Mouse (Mus musculus): Measurements from ENCODE around the gene Slc5a2. TPM values are rescaled to one million over a fixed set of nuclear protein-coding genes. Genes with fewer than 3 reads are reported as not detected.
A peak's percentile ranks its signal among the peaks of the same experiment; 100 is the strongest.

Gene Slc5a2
- total RNA-seq, 1 experiment from 2014 or later = not detected

DNA sequence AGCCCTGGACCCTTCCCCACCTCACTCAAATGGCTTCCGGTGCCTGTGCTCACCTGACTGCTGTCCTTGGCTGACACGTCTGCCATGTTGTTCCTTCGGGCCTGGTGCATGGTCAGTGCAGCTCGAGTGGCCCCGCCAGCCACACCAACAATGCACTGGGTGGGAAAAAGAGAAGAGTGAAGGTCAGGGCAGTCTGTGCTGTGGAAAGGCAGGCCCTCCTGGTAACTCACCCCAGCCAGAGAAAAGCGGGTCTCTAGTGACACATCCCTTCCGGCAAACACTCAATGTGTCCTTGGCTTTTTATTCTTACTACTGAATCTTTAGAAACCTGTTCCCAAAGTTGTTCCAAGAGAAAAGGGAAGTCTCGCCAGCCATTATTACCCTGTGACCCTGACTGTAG, 19.6 kb downstream of the Slc5a2 start:
- no peak for ATAC-seq (replicated peaks in 1 of 2; ENCODE audit: insufficient read depth in 1 of 2, low FRiP score in 2 of 2, low TSS enrichment in 1 of 2, low read depth in 1 of 2, poor library complexity in 2 of 2, severe bottlenecking in 2 of 2)

DNA sequence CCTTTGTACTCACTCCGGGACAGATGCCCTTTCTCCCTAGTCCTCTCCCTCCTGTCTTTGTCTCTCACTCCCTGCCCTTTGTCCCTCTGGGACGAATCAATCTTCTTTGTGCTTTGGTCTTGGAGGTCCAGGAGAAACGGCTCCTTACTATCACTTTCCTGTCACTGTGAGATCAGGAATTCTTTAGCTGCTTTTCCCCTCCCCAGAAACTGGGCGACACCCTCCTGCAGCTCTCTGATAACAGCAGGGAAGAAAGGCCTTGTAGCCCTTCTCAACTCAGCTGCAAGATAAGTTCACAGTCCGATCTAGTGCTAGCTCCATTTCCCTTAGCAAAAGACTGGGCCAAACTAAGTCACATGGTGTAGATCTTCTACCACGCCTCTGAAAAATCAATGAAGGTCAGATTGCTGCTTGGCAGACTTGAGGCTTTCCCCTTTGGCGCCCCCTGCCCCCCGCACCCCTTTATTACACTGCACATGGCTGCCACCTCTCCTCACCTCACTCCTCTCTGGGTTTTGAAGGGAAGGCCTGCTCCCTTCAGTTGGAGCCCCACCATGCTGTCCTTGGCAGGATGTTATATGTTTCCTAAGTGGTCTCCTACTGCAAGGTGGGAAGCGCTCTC, 23.6 kb downstream of the Slc5a2 start:
- ATAC-seq (replicated peaks in 1 of 2; ENCODE audit: insufficient read depth in 1 of 2, low FRiP score in 2 of 2, low TSS enrichment in 1 of 2, low read depth in 1 of 2, poor library complexity in 2 of 2, severe bottlenecking in 2 of 2) = peak; percentile 37 to 65; a peak in 3 of 4 replicates

DNA sequence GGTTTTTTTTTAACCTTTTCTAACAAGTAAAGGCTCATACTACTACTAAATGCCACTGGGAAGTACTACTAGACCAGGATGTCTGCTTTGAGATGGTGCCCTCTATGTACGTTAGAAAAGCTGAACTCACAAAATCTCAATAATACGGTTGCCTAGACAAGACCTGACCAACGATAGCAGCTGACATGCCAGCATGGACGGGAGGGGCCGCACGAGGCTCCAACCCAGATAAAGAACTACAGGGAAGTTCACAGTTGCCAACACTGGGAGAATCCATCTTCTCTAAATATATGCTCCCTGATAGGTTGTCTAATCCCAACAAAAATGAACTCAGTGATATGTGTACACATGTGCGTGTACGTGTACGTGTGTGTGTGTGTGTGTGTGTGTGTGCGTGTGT, 29.3 kb downstream of the Slc5a2 start:
- ATAC-seq (replicated peaks in 1 of 2; ENCODE audit: insufficient read depth in 1 of 2, low FRiP score in 2 of 2, low TSS enrichment in 1 of 2, low read depth in 1 of 2, poor library complexity in 2 of 2, severe bottlenecking in 2 of 2) = no peak

DNA sequence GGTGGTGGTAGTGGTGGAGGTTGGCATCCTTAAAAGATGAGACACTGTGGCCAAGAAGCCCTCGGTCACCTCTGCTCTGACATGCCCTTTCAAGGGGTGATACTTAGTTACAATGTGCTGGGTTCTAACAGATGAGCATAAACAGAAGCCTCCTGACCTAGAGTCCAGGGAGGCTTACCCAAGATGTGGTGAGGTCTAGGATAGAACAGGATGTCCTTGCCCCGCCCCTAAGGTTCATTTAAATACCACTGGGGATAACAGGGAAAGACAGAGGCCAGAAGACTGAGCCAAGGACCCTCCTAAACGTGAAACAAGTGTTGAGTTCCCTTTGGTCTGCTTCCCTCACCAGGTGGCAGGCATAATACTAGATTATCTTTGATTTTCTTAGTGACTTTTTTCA, 31.1 kb downstream of the Slc5a2 start:
- no peak for ATAC-seq (replicated peaks in 1 of 2; ENCODE audit: insufficient read depth in 1 of 2, low FRiP score in 2 of 2, low TSS enrichment in 1 of 2, low read depth in 1 of 2, poor library complexity in 2 of 2, severe bottlenecking in 2 of 2)

DNA sequence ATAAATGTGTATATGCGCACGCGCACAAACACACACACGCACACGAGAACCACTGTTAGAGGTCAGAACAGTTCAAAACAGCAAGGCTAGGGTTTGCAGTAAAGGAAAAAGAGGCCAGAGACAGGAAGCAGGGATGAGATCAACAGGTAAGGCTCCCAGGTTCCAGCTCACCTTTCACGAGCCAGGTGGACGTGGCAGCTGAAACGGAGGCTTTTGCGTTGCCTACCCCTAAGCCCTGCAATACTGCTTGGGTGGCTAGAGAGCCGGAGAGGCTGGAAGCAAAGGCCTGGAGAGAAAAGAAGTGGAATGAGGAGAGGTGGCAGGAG, 31.8 kb downstream of the Slc5a2 start:
- ATAC-seq (replicated peaks in 1 of 2; ENCODE audit: insufficient read depth in 1 of 2, low FRiP score in 2 of 2, low TSS enrichment in 1 of 2, low read depth in 1 of 2, poor library complexity in 2 of 2, severe bottlenecking in 2 of 2) = no peak

DNA sequence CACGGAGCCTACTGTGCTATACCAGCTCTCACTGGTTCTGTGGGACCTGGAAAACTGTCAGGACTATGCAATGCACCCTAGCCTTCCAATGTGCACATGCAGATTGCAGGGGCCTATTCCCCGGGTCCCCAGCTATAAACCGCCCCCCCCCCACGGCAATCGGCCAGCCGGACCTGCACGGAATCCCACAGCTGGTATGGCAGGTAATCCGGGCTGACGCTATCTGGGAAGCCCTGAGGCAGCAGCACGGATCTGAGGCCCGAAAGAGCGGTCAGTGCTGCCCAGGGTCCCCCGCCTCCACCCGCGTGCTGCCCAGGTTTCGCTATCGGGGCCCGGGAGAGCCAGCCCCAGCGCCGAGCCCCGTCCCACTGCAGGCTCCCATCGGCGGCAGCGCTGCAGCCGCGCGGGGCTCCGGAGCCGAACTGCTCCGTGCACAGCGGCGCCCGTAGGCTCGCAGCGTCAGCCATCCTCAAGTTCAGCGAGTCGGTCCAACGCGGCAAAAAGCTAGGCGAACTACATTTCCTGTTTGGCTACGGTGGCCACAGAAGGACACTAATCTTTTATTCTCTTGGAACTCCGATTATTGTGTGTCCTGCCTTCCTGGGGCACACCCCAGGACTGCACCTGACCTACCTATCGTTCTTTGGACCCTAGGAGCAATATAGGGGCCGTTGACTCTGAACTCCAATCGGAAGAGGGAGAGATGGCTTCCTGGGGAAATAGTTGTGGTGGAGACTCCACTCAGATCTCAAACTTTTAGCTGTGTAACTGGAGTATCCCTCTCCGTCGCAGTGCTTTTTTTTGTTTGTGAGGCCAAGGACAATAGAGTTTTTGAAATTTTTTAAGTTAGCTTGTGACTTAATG, 32.4 kb downstream of the Slc5a2 start, which contains the start of gene BC017158:
BC017158 (minus strand) TSS at position 554 of the 864 bp plus-strand sequence.
- peak; percentile 50 to 85; a peak in 3 of 4 replicates for ATAC-seq (replicated peaks in 1 of 2; ENCODE audit: insufficient read depth in 1 of 2, low FRiP score in 2 of 2, low TSS enrichment in 1 of 2, low read depth in 1 of 2, poor library complexity in 2 of 2, severe bottlenecking in 2 of 2)

DNA sequence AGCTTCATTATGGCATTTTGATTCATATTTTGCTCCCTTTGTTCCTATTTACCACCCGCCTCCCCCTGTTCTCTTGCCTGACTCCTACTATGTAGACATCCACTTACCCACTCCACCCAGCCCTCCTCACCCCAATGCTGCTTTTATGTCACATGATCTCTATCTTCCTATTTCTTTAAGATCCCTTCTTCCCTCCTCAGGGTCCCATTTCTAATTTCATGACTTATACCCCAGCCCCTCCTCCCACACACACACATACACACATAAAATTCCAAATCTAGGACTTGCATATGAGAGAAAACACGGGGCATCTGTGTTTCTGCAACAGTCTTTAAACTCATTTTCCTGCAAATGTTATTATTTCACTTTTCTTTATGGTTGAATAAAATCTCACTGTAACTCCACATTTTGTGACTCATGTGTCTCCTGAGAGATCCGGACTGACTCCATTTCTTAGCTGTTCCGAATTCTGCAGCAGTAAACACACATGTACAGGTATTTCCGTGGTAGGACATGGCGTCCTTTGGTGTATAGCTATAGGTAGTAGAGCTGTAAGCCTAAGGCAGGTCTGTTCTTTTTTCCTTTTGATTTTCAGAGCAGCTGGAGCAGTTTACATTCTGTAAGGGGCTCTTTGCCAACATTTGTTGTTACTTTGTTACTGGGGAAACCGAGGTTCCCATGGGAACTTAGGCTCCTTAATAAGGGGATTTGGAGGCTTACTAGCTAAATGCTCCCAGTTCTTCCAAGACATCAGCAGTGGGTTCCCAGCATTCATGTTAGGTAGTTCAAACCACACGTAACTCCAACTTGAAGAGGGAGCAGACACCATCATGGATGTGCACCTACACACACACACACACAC, 33.3 kb downstream of the Slc5a2 start:
- no peak for ATAC-seq (replicated peaks in 1 of 2; ENCODE audit: insufficient read depth in 1 of 2, low FRiP score in 2 of 2, low TSS enrichment in 1 of 2, low read depth in 1 of 2, poor library complexity in 2 of 2, severe bottlenecking in 2 of 2)

DNA sequence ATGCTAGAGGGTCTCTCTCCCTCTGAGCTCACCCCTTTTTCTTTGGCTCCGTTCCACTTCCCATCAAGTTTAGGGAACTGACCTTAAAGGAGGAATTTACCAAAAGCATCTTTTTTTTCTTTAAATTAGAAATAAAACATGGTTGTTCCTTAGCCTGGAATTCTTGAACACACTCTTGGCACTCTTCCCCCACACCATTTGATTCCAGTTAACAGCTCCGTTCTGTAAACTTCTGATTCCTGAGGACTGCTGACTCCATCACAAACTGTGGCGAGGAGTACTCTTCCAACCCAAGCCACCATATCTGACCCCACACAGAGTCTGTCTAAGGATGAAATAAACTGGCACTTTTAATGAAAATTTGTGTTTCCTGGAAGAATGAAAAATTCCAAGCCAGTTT, 35.5 kb downstream of the Slc5a2 start:
- ATAC-seq (replicated peaks in 1 of 2; ENCODE audit: insufficient read depth in 1 of 2, low FRiP score in 2 of 2, low TSS enrichment in 1 of 2, low read depth in 1 of 2, poor library complexity in 2 of 2, severe bottlenecking in 2 of 2) = no peak

DNA sequence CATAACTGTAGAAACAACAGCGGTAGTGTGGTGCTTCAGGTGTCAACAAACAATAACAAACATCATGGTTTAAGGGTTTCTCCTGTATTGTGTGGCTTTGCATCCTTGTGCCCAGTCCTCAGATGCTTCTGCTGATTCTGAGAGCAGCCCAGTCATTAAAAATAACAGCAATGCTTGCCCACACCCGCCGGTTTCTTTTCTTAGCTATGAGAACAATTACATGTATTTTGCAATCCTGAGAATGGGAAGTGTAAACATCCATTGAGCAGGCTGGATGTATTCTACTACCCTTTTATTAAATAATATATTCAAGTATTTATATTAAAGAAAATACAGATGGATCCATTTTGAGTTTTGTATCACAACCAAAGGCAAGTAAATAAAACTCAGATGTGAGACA, 36.7 kb downstream of the Slc5a2 start:
- ATAC-seq (replicated peaks in 1 of 2; ENCODE audit: insufficient read depth in 1 of 2, low FRiP score in 2 of 2, low TSS enrichment in 1 of 2, low read depth in 1 of 2, poor library complexity in 2 of 2, severe bottlenecking in 2 of 2) = no peak

DNA sequence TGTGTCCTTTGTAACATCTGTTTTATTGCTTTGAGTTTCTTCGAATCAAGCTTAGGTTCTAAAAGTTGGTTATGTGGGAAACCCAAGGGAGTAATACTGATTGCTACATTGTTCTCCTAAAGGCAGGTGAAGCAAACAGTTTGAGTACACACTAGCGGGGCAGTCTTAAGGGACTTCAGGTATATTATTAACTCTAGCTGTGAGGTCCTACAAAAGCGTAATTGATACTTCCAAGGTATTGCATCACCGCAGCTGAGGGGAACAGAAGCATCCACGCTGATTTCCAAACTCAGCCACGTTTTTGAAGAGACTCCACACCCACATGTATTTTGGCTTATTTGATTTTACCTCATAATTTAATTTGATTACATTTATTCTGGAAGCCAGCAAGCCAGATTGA, 38.7 kb downstream of the Slc5a2 start:
- ATAC-seq (replicated peaks in 1 of 2; ENCODE audit: insufficient read depth in 1 of 2, low FRiP score in 2 of 2, low TSS enrichment in 1 of 2, low read depth in 1 of 2, poor library complexity in 2 of 2, severe bottlenecking in 2 of 2) = no peak

DNA sequence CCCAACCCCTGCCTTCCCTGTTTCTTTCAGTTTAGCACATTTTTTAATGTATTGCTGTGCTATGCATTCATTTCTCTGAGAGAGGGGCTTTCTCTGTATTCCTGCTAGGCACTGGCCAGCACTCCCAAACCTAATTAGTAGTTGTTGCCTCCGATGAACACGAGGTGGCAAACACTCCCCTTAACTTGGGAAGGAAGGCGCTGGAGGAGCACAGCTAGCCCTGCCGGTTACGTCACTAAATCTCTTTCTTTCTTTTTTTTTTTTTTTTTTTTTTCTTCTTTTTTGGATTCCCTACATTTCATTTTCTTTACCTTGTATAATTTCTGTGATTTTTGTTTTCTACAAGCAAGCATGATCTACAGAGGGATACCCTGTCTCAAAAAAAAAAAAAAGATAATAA, 39.5 kb downstream of the Slc5a2 start:
- peak in 1 of 2 experiments; percentile 81; a peak in 2 of 4 replicates for ATAC-seq (replicated peaks in 1 of 2; ENCODE audit: insufficient read depth in 1 of 2, low FRiP score in 2 of 2, low TSS enrichment in 1 of 2, low read depth in 1 of 2, poor library complexity in 2 of 2, severe bottlenecking in 2 of 2)

DNA sequence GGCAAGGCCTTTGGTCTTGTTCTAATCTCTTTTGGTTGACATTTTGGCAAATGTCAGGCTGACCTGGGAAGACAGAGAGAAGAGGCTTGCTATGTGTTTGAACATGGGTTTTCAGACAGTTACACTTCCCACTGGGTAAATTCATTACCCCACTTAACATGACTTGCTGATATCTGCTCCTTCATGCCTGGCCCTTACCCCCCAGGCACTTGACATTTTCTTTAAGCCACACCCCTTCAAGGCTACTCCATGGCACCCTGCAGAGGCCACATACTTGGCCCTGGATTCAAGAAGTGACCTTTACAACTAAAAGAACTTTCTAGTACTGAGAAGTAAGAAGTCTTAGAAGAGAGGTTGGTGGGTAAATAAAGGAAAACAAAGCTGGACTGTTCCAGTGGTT, 42.4 kb downstream of the Slc5a2 start:
- no peak for ATAC-seq (replicated peaks in 1 of 2; ENCODE audit: insufficient read depth in 1 of 2, low FRiP score in 2 of 2, low TSS enrichment in 1 of 2, low read depth in 1 of 2, poor library complexity in 2 of 2, severe bottlenecking in 2 of 2)

DNA sequence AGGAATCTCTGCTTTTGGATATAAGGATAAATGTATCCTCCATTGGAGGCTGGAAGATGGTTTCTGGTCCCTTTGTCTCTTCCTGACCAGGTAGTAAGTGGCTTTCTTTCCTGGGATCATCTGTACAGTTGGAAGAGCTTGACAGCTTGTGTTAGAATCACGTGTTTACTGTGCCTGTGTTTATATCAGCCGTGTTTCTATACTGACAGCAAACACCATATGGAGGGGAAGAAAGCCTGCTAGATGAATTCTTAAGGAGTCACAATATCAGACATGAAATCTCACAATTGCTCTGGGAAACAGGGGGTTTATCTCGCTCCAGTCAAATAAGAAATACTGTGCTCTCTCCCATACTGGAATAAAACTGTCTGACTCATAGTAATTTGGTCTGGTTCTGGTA, 43.8 kb downstream of the Slc5a2 start:
- no peak for ATAC-seq (replicated peaks in 1 of 2; ENCODE audit: insufficient read depth in 1 of 2, low FRiP score in 2 of 2, low TSS enrichment in 1 of 2, low read depth in 1 of 2, poor library complexity in 2 of 2, severe bottlenecking in 2 of 2)

DNA sequence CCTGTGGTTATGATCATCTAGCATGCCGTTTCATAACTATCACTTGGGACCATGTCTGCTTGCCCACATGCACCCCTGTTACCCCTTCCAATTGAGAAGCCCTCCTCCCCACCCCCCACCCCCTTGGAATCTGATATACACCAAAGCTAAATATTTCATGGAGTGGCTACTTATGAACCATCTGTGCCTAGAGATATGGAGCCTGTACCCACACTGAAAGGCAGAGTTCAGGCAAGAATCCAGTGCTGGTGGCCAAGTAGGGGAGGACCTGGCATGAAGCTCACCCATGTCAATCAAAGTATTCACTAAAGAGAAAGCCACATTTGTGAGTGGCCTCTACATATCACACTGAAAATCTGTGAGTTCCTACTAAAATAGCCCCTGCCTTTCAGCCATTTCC, 44.3 kb downstream of the Slc5a2 start:
- no peak for ATAC-seq (replicated peaks in 1 of 2; ENCODE audit: insufficient read depth in 1 of 2, low FRiP score in 2 of 2, low TSS enrichment in 1 of 2, low read depth in 1 of 2, poor library complexity in 2 of 2, severe bottlenecking in 2 of 2)

DNA sequence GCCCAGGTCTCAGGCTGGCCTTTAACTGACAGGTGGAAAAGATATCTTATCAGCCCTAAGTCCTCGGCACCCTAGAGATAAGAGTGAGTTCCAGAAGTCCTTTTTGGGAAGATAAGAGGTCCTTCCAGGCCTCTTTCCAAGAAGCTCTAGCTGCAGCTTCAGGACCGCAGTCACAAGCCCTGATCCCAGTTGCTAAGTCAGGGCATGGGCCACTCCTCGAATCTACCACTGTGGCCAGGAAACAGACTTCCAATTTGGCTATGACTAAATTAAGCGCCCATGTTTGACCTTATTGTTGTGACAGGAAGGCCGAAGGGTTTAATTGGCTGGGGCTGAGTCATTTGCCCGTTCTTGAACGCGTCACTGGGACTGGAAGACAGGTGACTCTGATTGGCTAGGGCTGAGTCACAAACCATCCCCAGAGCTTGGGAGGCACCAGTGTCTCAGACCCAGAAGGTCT, 44.8 kb downstream of the Slc5a2 start:
- no peak for ATAC-seq (replicated peaks in 1 of 2; ENCODE audit: insufficient read depth in 1 of 2, low FRiP score in 2 of 2, low TSS enrichment in 1 of 2, low read depth in 1 of 2, poor library complexity in 2 of 2, severe bottlenecking in 2 of 2)

DNA sequence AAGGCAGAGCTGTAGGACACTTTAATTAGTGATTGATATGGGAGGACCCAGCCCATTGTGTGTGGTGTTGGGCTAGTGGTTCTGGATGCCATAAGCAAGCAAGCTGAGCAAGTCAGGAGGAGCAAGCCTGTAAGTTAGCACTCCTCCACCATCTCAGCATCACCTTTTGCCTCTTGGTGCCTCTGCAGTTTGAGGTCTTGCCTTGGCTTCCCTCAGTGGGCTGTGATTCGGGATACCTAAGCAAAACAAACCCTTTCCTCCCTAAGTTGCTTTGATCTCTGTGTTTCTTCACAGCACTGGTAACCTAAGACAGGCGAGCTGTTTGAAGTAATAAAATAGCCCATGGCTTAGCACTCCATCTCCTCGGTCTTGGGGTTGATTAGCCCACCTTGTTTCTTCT, 45.8 kb downstream of the Slc5a2 start:
- no peak for ATAC-seq (replicated peaks in 1 of 2; ENCODE audit: insufficient read depth in 1 of 2, low FRiP score in 2 of 2, low TSS enrichment in 1 of 2, low read depth in 1 of 2, poor library complexity in 2 of 2, severe bottlenecking in 2 of 2)

DNA sequence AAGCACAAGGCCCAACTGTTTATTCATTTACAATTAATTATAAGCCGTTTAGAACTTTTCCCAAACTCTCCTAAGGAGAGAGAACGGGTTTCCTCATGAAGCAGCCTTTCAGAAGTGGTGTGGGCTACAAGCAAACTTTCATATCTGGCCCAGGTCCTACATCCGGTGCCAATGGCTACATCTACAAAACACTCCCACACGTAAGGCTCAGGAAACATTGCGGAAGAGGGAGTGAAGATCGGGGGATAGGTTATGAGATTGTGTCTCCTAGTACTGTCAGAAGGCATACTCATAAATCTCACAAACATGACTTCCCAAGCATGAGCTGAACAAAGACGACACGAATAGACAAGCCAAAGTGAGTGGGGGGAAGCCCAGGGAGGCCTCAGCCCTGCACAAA, 46.4 kb downstream of the Slc5a2 start:
- ATAC-seq (replicated peaks in 1 of 2; ENCODE audit: insufficient read depth in 1 of 2, low FRiP score in 2 of 2, low TSS enrichment in 1 of 2, low read depth in 1 of 2, poor library complexity in 2 of 2, severe bottlenecking in 2 of 2) = no peak
